Mouse (Mus musculus) kidney, adult 18-20 months (tissue): ENCODE results near the gene Vps18.

Experiments used
- DNase-seq: peaks from one replicate; pipeline ENCODE4 v3.0.0; 2021

The Vps18 gene

DNA sequence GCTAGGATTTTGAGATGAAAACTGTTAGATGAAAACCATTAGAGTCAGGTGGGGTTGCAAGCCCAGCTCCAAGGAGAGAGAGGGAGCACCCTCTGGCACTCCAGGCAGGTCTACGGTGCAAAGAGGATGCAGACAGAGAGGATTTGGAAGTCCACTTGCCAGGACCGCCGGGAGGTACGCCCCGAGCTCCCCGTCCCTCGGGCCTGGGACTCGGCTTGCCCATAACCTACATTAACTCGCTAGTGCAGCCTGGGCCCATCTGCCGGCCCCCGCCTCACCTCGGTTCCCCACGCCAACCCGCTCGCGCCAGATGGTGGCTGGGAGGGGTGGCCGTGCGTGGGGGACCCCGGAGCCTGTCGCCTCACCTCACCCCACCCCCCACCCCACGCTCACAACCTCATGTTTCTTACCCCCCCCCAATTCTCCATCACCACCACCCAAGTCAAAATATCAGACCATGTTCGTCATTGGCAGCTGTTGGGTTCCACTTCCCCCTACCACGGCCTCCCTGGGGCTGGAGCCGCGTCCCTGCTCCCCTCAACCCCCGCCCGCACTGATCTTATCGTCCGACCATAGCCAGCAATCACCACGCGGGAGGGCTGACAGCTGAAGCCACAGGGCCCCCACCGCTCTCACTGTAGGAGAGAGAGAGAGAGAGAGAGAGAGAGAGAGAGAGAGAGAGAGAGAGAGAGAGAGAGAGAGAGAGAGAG, 35.5 kb downstream of the Vps18 start:
- DNase-seq = no peak

DNA sequence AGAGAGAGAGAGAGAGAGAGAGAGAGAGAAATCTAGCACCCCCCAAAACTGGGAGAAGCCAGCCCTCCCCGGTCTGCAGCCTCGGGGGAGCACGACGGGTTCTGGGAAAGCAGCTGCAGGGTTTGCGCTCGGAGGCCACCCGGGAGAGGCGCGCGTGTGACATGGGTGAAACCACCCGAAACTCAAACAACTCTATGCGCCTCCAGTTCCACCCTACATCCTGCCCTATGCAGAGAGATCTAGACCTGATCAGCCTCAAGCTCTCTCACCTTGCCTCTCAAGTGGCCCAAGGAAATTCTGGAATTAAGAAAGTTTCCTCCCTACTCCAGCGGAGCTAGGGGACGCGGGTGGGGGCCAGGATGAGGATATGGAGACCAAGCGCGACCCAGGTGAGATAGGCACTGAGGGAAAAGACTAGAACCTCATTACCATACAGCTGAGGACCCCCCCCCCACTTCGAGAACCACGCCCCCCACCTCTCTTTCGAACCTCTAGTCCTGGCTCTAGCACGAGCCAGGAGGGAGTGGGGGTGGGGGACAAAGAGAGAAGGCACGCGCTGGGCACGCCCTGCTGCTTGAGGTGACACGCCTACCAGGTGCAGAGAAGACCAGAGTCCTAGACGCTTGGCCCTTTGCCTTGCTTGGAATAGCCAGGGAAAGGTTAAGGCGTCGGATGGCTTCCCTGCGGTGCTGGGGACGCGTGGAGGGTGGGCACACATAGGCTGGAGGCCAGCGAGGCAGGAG, 36.2 kb downstream of the Vps18 start:
- DNase-seq = peak; percentile 69

DNA sequence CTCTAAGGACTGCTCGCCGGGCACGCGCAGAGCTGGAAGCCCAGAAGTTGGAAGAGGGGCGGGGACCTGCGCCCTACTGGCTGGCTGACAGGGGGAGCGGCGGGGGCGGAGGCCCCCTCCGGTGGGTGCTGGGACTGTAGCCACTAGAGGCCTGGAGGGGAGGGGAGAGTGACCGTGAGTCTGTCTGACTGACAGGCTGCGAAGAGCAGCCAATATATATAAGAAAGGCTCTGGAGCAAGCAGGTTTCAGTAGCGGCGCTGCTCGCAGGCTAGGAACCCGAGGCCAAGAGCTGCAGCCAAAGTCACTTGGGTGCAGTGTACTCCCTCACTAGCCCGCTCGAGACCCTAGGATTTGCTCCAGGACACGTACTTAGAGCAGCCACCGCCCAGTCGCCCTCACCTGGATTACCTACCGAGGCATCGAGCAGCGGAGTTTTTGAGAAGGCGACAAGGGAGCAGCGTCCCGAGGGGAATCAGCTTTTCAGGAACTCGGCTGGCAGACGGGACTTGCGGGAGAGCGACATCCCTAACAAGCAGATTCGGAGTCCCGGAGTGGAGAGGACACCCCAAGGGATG, 37.1 kb downstream of the Vps18 start, which contains the start of gene Dll4:
Gene Dll4 (plus strand): TSS at position 217 of the 576 bp plus-strand sequence.
- DNase-seq = peak; percentile 74

- DNase-seq = peak; percentile 51
Measured at GRCm38 (mm10) chr2:119326161-119327101, 37.9 kb downstream of the Vps18 start.

DNA sequence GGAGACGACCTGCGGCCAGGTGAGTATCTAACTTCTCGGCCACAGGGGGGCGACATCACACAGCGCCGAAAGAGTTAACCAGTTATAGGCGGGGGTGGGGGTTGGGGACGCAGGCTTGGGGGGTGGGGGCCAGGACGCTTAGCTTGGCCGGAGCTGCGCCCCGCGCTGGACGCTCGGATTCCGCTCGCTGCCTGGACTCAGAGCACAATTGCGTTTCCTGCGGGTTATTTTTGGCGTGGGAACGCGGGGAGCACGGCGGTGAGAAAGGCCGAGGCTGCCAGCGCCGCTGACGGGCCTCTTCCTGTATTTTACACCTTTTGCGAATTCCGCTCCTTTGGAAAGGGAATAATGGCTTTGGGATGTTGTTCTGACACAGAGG, 38.6 kb downstream of the Vps18 start:
- DNase-seq = peak; percentile 75

GRCm38 (mm10) chr2:119327942-119328526, 39.5 kb downstream of the Vps18 start:
- no peak for DNase-seq

DNA sequence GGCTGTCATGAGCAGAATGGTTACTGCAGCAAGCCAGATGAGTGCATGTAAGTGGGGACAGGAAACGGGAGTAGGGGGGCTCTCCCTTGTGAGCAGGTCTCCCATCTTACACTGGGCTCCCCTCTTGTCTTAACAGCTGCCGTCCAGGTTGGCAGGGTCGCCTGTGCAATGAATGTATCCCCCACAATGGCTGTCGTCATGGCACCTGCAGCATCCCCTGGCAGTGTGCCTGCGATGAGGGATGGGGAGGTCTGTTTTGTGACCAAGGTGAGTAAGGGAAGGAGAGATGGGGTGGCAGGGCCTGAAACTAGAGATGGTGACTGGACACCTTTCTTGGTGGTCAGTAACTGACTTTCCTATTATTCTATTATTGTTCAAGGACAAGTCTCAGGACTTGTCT, 40.0 kb downstream of the Vps18 start:
- no peak for DNase-seq

- DNase-seq = no peak
Measured at GRCm38 (mm10) chr2:119329123-119329817, 40.7 kb downstream of the Vps18 start.

DNA sequence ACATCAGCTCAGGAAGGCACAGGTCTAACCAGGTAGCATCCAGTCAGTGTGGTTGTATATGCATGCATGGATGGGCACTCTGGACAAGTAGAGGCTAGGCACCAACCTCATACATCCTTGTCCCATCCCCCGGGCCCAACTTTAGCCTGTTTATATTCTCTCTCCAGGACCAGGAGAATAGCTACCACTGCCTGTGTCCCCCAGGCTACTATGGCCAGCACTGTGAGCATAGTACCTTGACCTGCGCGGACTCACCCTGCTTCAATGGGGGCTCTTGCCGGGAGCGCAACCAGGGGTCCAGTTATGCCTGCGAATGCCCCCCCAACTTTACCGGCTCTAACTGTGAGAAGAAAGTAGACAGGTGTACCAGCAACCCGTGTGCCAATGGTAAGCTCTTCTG, 42.3 kb downstream of the Vps18 start:
- DNase-seq = no peak

DNA sequence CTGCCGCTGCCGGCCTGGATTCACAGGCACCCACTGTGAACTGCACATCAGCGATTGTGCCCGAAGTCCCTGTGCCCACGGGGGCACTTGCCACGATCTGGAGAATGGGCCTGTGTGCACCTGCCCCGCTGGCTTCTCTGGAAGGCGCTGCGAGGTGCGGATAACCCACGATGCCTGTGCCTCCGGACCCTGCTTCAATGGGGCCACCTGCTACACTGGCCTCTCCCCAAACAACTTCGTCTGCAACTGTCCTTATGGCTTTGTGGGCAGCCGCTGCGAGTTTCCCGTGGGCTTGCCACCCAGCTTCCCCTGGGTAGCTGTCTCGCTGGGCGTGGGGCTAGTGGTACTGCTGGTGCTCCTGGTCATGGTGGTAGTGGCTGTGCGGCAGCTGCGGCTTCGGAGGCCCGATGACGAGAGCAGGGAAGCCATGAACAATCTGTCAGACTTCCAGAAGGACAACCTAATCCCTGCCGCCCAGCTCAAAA, 43.7 kb downstream of the Vps18 start:
- DNase-seq = no peak

GRCm38 (mm10) chr2:119334135-119334534, 45.6 kb downstream of the Vps18 start:
- no peak for DNase-seq

- DNase-seq = no peak
Measured at GRCm38 (mm10) chr2:119334964-119335525, 46.5 kb downstream of the Vps18 start.

DNA sequence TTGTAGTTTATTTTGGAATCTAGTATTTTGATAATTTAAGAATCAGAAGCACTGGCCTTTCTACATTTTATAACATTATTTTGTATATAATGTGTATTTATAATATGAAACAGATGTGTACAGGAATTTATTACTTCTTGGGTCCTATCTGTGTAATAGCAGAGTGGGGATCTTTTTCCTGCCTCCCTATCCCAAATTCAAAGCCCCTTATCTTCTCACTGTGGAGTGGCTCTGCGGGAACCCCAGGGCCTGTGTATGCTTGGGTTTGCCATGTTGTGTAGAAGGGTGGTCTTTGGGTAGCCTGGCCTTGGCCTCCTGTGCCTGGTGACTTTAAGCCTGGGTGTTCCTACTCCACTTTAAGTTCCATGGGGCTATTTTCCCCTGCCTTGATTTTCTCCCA, 47.0 kb downstream of the Vps18 start:
- no peak for DNase-seq

- no peak for DNase-seq
Measured at GRCm38 (mm10) chr2:119336002-119336401, 47.5 kb downstream of the Vps18 start.

GRCm38 (mm10) chr2:119336470-119336869, 47.9 kb downstream of the Vps18 start:
- DNase-seq = no peak

GRCm38 (mm10) chr2:119337425-119338265, 49.1 kb downstream of the Vps18 start:
- peak; percentile 95 for DNase-seq

GRCm38 (mm10) chr2:119344537-119345138, 56.1 kb downstream of the Vps18 start:
- DNase-seq = no peak
